Mouse (Mus musculus) limb, embryonic 10.5 days (tissue): ENCODE results near the gene Bcl2l15. TPM values are rescaled to one million over a fixed set of nuclear protein-coding genes. Genes with fewer than 3 reads are reported as not detected.
"Not testable (repeated sequence)": the region's sequence is repeated elsewhere in the genome, so short reads cannot be mapped to it uniquely, and the experiment has no call there.

Source experiments
- DNase-seq: peaks from one replicate; pipeline ENCODE4 v3.0.0-alpha.2; 2017; ENCODE audit warnings: low spot score
- H3K27ac ChIP-seq: fragments of 300-500 bp; sonication (generic); 2 replicates; pipeline ENCODE4 v1.5.1; 2016; ENCODE audit warnings: mild to moderate bottlenecking
- H3K27me3 ChIP-seq: fragments of 300-500 bp; sonication (generic); 2 replicates; pipeline ENCODE4 v1.6.1; 2016; ENCODE audit warnings: low read depth, mild to moderate bottlenecking; ENCODE audit not compliant: poor library complexity, severe bottlenecking
- H3K36me3 ChIP-seq: fragments of 300-500 bp; sonication (generic); 2 replicates; pipeline ENCODE4 v1.6.1; 2016; ENCODE audit warnings: mild to moderate bottlenecking, moderate library complexity
- H3K4me1 ChIP-seq: fragments of 300-500 bp; sonication (generic); 2 replicates; pipeline ENCODE4 v1.6.1; 2016
- H3K4me3 ChIP-seq: fragments of 300-500 bp; sonication (generic); 2 replicates; pipeline ENCODE4 v1.5.1; 2016; ENCODE audit warnings: mild to moderate bottlenecking, moderate library complexity
- H3K9me3 ChIP-seq: fragments of 300-500 bp; sonication (generic); replicated peaks from 2 replicates; pipeline ENCODE4 v1.6.1; 2016; ENCODE audit warnings: mild to moderate bottlenecking
- WGBS: fragments of 180-500 bp; shearing (Covaris S2); methylation state at CpG from one replicate; pipeline ENCODE4 v1.1.7; 2016; 5-methylcytosine and 5-hydroxymethylcytosine counted together
- polyA plus RNA-seq: library from polyadenylated mRNA; unstranded; fragments of >200 nt; fragmentation: Nextera tagmentation; extraction: Ambion mirVana; gene quantifications from 2 replicates; pipeline ENCODE4 v1.2.1, GENCODE M21; 2016

Bcl2l15 gene
- polyA plus RNA-seq, 1 experiment from 2014 or later: 0.15 TPM

DNA sequence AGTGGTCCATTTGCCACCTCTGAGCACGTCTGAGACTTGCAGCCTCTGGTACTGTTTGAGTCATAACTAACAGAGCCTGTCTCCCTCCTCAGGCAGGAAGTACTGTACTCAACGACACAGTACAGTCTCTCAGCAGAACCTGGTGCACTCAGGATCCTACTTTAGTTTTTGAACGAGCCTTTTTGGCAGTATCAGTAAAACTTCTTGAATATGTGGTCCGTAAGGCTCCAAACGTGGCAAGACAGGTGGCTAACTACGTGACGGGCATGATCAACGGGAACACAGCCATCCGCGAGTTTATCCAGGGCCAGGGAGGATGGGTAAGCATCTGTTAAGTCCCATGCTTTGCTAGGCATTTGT, 3.5 kb downstream of the Bcl2l15 start:
- 86% methylated on average over 10 of the region's 10 CpGs for WGBS

DNA sequence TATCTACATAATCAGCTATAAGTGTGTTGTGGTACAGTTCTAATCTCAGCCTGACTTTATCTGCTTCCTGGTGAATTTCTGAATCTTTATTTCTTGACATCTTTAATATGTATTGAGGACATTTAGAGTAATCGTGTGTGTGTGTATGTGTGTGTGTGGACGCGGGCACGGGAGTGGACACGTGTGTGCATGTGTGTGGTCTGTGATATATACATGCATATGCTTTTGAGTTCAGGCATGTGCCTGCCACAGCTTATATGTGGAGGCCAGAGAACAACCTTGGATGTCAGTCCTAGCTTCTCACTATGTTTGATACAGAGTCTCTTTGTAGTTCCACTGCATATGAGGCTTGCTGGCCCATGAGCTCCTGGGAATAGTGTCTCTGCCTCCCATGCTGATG, 4.1 kb downstream of the Bcl2l15 start:
- 96% methylated on average over 5 of the region's 5 CpGs for WGBS
- no peaks in the 10 kb centered on the region for H3K36me3 ChIP-seq
- H3K27ac ChIP-seq: no peak overlapping the region
- no peak for DNase-seq
- no peaks in the 10 kb centered on the region for H3K27me3 ChIP-seq
- H3K4me3 ChIP-seq: no peak overlapping the region
- H3K9me3 ChIP-seq: no peaks in the 10 kb centered on the region
- H3K4me1 ChIP-seq: no peaks in the 10 kb centered on the region

More for the DNA sequence above, 3.5 kb downstream of the Bcl2l15 start:
- no peak for DNase-seq
- Histone ChIP-seq H3K9me3 (no peaks in the 10 kb centered on the region), H3K27ac (no peak overlapping the region), H3K4me3 (no peak overlapping the region), H3K4me1 (no peaks in the 10 kb centered on the region), H3K27me3 (no peaks in the 10 kb centered on the region), H3K36me3 (no peaks in the 10 kb centered on the region)

DNA sequence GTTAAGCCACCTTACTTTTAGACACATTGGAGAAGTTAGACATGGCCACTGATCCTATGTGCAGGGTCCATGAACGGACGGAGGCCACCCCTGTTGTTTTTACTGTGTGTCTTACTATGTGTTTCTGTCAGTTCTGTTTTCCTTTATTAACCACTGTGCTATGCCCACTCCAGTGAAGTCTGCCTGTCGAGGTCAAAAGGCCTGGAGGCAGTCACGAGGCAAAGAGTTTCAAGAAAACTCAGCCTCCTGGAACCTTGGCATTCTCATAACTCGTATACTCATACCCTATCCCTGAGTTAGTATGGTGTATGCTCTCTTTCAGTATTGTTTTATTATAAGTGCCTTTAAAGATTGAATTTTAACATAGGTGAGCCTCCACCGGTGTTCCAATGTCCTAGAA, 7.3 kb downstream of the Bcl2l15 start:
- no peak overlapping the region for H3K27ac ChIP-seq
- no peaks in the 10 kb centered on the region for H3K36me3 ChIP-seq
- H3K4me1 ChIP-seq: no peaks in the 10 kb centered on the region
- H3K9me3 ChIP-seq: no peaks in the 10 kb centered on the region
- H3K4me3 ChIP-seq: no peak overlapping the region
- 92% methylated on average over 6 of the region's 6 CpGs for WGBS
- no peaks in the 10 kb centered on the region for H3K27me3 ChIP-seq
- no peak for DNase-seq

DNA sequence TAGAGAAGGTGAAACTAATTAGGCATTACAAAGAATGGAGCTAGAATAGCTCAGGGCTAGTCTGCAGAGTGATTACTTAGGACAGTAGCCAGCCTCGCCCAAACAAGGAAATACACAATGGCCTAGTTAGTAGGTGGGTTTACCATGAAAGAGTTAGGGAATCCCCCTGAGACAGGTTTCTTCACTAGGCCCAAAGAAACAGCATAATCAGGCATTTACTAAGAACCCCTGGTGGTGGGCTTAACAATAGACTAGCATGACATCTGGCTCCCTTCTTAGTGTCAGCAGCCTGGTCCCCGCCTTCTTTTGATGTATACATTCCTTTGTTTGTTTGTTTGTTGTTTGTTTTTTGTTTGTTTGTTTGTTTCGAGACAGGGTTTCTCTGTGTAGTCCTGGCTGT, 7.8 kb downstream of the Bcl2l15 start:
- not testable (repeated sequence) for H3K27ac ChIP-seq, H3K4me3 ChIP-seq, H3K9me3 ChIP-seq, H3K36me3 ChIP-seq, H3K4me1 ChIP-seq, H3K27me3 ChIP-seq, DNase-seq
- 89% methylated on average over 3 of the region's 3 CpGs for WGBS

DNA sequence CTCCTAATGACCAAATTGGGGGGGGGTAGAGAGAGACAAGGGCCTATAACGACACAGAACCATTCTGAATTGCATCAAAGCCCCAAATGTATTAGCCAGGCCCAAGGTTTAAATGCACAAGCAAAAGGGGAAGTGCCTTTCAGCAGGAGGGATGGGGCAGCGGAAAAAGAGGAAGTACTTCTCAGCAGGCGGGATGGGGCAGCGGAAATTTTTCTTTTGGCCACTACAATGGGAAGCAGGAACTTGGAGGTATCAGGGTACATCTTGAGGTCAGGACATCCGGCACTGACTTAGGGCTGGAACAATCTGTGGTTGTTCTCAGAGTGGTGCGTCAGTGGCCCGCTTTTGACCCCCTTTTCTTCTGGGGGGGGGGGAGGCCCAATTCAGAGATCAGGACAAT, 8.5 kb downstream of the Bcl2l15 start:
- DNase-seq, H3K27ac ChIP-seq, H3K36me3 ChIP-seq, H3K27me3 ChIP-seq, H3K9me3 ChIP-seq, H3K4me3 ChIP-seq, H3K4me1 ChIP-seq: not testable (repeated sequence)
- 96% methylated on average over 7 of the region's 7 CpGs for WGBS

DNA sequence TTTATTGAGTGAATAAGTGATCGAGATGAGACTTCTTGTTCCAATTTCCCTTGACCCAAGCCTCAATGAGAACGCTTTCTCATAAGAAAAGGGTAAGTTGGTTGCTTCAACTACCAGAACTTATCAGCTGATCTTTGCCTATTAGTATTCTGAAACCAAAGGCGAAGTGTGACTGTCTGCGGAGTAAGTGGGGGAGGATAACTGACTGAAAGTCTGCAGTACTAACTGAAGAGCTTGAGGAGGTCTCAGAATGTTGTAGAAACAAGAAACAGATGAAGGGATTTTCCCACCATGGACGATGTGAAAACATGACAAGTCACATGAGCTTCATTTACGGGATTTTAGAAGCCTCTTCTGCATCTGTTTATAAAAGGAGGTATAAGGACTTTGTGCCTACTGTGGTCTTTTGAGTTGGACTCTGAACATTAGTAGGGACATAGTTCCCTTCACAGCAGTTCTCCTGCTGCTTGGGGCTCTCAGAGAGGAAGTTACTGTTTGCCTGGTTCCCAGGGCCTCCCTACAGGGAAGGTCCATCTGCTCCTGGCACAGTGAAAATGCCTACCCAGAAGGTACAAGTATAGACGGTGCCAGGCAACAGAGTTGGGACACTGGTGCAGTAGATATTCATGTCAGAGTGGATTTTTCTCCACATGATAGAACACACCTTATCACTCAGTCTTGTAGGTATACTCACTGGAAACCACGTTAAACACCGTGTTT, 18.4 kb downstream of the Bcl2l15 start:
- H3K27me3 ChIP-seq: no peaks in the 10 kb centered on the region
- no peaks in the 10 kb centered on the region for H3K9me3 ChIP-seq
- H3K4me1 ChIP-seq: no peaks in the 10 kb centered on the region
- H3K27ac ChIP-seq: no peak overlapping the region
- no peak overlapping the region for H3K4me3 ChIP-seq
- DNase-seq: no peak
- no peaks in the 10 kb centered on the region for H3K36me3 ChIP-seq
- WGBS: 84% methylated on average over 9 of the region's 9 CpGs

DNA sequence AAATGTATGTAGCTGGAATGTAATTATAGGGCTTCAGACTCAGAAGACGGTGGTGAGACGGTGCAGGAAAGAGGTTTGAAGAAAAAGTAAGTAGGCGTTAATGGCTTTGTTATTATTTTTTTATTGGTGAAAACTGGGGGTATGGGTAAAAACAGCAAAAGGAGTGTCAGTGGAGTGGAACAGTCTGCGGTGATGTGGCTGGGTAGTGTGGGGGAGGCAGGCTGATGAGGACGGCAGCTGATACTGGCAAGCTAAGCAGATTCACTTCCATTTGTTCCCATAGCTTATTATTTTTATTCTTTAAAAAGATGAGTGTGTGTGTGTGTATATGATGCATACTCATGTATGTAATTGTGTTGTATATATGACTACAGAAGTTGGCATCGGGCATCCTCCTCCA, 19.1 kb downstream of the Bcl2l15 start:
- no peak overlapping the region for H3K27ac ChIP-seq
- WGBS: 93% methylated on average over 6 of the region's 6 CpGs
- DNase-seq: no peak
- H3K36me3 ChIP-seq: no peaks in the 10 kb centered on the region
- no peaks in the 10 kb centered on the region for H3K4me1 ChIP-seq
- no peaks in the 10 kb centered on the region for H3K27me3 ChIP-seq
- no peak overlapping the region for H3K4me3 ChIP-seq
- no peaks in the 10 kb centered on the region for H3K9me3 ChIP-seq

DNA sequence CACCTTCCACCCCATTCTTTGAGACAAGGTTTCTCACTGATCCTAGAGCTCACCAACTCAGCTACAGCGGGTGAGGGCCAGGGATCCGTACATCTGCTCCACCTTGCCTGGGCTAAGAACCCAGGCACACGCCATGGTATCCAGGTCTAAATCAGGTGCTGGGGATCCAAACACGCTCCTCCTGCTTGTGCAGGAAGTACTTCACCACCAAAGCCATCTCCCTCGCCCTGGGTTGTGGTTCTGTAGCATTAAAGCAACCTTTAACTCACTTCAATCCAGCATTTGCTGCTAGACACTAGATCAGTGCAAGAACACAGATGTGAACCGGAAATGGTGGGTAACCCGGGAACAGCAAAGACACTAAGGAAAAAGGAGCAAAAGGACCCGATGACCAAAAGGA, 19.5 kb downstream of the Bcl2l15 start:
- no peak overlapping the region for H3K27ac ChIP-seq
- H3K27me3 ChIP-seq: no peaks in the 10 kb centered on the region
- no peak for DNase-seq
- H3K4me3 ChIP-seq: no peak overlapping the region
- no peaks in the 10 kb centered on the region for H3K9me3 ChIP-seq
- no peaks in the 10 kb centered on the region for H3K36me3 ChIP-seq
- no peaks in the 10 kb centered on the region for H3K4me1 ChIP-seq
- 90% methylated on average over 8 of the region's 8 CpGs for WGBS

DNA sequence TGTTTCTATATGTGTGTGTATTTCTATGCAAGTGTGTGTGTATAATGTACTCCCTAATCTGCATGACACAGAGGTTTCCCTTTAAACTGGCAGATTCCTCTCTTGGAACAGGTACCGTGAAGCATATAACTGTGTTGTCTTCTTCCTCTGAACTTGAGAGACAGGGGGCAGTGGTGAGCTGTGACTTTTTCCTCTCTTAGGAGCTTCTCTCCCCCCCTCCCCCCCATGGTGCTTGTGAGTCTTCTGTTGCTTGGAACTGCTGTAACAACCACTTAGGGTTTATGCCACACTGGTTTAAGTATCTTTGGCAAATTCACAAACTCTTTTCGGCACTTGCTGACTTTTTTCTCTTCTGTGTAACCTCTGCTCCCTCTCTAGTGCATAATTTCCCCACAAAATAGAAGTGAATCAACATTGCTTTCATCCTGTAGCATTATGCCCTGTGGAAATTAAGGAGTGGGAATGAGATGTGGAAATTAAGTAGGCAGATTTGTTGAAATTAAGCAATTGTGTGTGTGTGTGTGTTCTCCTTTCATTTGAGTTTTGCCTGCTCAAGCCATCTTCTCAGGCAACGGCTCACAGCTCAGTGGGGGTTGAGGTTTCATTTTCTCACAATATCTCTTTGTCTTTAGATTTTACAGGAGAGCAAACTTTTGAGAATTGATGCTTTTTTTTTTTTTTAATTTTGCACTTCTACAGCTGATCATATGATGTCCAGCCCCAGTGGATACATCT, 20.3 kb downstream of the Bcl2l15 start:
- Histone ChIP-seq H3K4me1 (no peaks in the 10 kb centered on the region), H3K27me3 (no peaks in the 10 kb centered on the region), H3K36me3 (no peaks in the 10 kb centered on the region), H3K27ac (no peak overlapping the region), H3K4me3 (no peak overlapping the region), H3K9me3 (no peaks in the 10 kb centered on the region)
- DNase-seq: no peak
- WGBS: 74% methylated on average over 3 of the region's 3 CpGs

DNA sequence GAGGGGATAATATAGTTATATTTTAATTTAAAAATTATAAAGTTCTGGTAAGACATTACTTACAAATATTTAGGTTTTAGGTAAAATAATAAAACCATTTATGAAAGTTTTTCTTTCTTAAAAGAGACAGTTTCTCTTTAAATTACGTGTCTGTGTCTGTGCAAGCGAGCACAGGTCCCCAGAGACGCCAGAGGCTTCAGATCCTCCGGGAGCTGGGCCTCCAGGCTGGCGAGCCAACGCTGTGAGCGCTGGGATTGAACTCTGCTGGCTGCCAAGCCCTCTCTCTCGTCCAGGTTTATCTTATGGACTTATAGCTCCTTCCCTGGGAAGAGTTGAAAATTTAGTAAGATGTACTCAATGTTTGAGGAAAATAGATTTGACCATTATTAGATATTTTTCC, 21.4 kb downstream of the Bcl2l15 start:
- WGBS: 81% methylated on average over 8 of the region's 8 CpGs
- no peaks in the 10 kb centered on the region for H3K36me3 ChIP-seq
- H3K9me3 ChIP-seq: no peaks in the 10 kb centered on the region
- no peak overlapping the region for H3K4me3 ChIP-seq
- DNase-seq: no peak
- no peaks in the 10 kb centered on the region for H3K4me1 ChIP-seq
- H3K27me3 ChIP-seq: no peaks in the 10 kb centered on the region
- H3K27ac ChIP-seq: no peak overlapping the region

DNA sequence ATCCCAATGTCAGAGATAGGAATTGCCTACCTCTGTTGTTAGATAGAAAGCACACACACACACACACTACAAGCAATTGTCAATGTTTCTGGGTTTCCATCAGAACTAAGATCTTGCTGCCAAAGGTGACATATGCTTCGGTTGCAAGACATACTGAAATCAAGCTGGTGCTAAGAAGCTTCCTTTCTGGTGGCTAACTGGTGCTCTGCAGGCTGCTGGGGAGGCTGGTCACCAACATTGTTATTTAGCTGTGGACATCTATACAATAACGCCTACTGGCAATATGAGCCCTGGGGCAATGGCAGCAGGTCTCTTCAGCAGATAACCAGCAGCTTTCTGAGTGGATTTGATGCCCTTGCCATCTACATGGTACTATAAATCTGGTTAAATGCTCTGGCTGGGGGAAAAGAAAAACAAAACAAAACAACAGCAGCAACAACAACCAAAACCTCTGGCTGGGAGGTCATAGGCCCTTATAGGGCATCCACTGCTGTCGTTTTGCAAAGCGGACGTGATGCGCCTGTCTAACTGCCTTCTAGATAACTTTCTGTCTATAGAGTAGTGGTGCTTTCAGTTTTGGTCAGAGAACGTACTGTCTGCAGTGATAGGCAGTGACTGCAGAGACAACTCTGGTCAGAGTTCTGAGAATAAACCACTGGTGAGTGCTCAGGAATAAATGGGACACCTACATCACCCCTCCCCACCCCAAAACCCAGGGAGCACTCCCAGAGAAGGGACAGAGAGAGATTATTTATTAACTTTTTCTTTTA, 24.8 kb downstream of the Bcl2l15 start:
- DNase-seq: no peak
- H3K9me3 ChIP-seq: no peaks in the 10 kb centered on the region
- no peaks in the 10 kb centered on the region for H3K36me3 ChIP-seq
- WGBS: 94% methylated on average over 7 of the region's 7 CpGs
- no peaks in the 10 kb centered on the region for H3K4me1 ChIP-seq
- H3K27ac ChIP-seq: no peak overlapping the region
- H3K27me3 ChIP-seq: no peaks in the 10 kb centered on the region
- no peak overlapping the region for H3K4me3 ChIP-seq

DNA sequence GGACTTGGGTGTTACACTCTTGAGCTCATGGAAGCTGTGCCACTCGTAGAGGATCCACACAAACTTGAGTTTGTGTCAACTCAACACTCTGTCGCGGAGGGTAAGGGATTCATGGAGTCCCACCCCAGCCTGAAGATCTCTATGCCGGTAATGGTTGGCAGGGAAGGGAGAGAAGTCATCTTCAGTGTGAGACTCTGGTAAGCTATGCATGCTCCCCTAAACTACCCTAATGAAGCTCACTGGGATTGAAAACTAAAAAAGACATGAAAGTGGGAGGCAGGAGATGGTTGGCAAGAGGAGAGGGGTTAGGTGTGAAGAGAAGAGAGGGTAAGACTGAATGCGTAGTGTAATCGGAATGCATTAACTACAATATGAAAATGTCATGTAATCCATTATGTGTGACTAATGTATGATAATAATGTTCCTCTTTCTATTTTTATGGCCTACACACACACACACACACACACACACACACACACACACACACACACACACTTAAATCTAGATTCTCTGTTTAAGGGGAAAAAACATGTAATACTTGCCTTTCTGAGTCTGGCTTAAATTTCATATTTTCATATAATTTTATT, 25.7 kb downstream of the Bcl2l15 start:
- no peak for DNase-seq
- Histone ChIP-seq H3K36me3 (no peaks in the 10 kb centered on the region), H3K4me1 (no peaks in the 10 kb centered on the region), H3K27ac (no peak overlapping the region), H3K27me3 (no peaks in the 10 kb centered on the region), H3K4me3 (no peak overlapping the region), H3K9me3 (no peaks in the 10 kb centered on the region)
- 92% methylated on average over 6 of the region's 6 CpGs for WGBS
